Mouse (Mus musculus) cortical plate, adult 2 months (tissue): ENCODE measurements around the gene Olfr1469.

Experiments
- CTCF ChIP-seq: fragments of 200-500 bp; IDR thresholded peaks from 2 replicates; pipeline ENCODE4 v1.5.1; 2011; ENCODE audit warnings: mild to moderate bottlenecking, control low read depth, low read length; ENCODE audit not compliant: insufficient read depth; ENCODE audit errors: extremely low read depth
- POLR2A ChIP-seq: fragments of 200-500 bp; IDR thresholded peaks from 2 replicates; pipeline ENCODE4 v1.6.1; 2011; ENCODE audit warnings: mild to moderate bottlenecking, low read length, control low read depth; ENCODE audit not compliant: insufficient read depth; ENCODE audit errors: extremely low read depth

- no peak for TF ChIP-seq CTCF
- TF ChIP-seq POLR2A, result no peak
Measured at GRCm38 (mm10) chr19:13407549-13407948, at the start of gene Olfr1469.
